Mouse (Mus musculus) gastrocnemius, adult 18-20 months (tissue): ENCODE measurements around the gene Ppt2. TPM values are rescaled to one million over a fixed set of nuclear protein-coding genes. Genes with fewer than 3 reads are reported as not detected.
A peak's percentile ranks its signal among the peaks of the same experiment; 100 is the strongest.

Experiments
- DNase-seq: peaks from one replicate; pipeline ENCODE4 v3.0.0; 2021; ENCODE audit warnings: low spot score
- total RNA-seq, 2 experiments: library from RNA; stranded (reverse); gene quantifications; 2 replicates each; pipeline ENCODE4 v1.2.3; 2021

Ppt2 gene
- total RNA-seq, 2 experiments from 2014 or later = 36.0 to 38.3 TPM

- DNase-seq = no peak
Measured at GRCm38 (mm10) chr17:34587814-34588213, 40.5 kb downstream of the Ppt2 start.

DNA sequence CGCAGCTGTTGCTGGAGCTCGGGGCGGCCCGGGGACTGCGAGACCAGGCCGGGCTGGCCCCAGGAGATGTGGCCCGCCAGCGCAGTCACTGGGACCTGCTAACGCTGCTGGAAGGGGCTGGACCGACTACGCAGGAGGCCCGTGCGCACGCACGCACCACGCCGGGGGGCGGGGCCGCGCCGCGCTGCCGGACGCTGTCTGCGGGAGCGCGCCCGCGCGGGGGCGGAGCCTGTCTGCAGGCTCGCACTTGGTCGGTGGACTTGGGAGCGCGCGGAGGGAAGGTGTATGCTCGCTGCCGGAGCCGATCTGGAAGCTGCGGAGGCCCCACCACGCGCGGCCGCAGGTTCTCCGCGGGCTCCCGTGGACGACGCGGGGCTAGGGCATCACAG is 40.9 kb downstream of the Ppt2 start:
- peak; percentile 95 for DNase-seq

- DNase-seq = peak; percentile 59
Measured at GRCm38 (mm10) chr17:34586796-34587422, 41.4 kb downstream of the Ppt2 start.

DNA sequence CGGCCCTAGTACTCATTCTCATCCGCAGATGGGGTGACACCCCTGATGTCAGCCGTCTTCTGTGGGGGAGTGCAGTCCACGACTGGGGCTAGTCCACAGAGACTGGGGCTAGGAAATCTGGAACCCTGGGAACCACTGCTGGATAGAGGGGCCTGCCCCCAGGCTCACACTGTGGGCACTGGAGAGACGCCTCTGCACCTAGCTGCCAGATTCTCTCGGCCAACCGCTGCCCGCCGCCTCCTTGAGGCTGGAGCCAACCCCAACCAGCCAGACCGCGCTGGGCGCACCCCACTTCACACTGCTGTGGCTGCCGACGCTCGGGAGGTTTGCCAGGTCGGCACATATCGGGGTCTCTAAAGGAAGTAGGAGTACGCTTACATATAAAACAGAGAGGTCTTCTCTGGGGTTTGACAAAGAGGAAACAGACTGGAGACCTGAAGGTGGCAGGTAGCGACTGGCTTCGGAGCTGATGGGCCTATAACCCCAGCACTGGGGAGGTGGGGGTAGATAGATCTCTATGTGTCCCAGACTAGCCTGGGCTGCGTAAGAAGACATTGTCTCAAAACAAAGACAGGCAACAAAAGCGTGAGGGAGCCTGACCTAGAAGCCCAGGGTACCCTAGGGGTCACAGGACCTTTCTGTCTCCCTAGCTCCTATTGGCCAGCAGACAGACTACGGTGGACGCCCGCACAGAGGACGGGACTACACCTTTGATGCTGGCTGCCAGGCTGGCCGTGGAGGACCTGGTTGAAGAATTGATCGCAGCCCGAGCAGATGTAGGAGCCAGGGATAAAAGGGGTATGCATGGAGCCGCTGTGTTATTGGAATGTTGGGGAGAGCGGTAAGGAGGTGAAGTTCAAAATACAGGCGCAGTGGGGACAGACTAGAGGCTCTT is 42.2 kb downstream of the Ppt2 start:
- DNase-seq = no peak

- DNase-seq = no peak
Measured at GRCm38 (mm10) chr17:34585121-34585520, 43.2 kb downstream of the Ppt2 start.

DNA sequence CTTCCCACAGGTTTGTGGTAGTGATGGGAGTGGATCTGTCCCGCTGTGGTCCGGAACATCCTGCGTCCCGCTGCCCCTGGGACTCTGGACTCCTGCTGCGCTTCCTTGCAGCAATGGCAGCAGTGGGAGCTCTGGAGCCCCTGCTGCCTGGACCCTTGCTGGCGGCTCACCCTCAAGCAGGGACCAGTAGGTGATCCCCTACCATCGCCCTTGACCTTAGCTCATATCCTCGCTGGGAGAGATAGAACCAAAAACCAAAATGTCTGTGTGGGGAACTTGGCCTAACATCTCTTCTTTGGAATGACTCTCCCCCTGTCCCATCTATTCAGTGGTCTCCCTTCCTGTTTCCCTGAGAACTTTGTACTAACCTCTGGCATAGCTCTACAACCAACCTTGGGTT is 44.5 kb downstream of the Ppt2 start:
- DNase-seq = no peak

GRCm38 (mm10) chr17:34583397-34583796 is 44.9 kb downstream of the Ppt2 start:
- peak; percentile 42 for DNase-seq

DNA sequence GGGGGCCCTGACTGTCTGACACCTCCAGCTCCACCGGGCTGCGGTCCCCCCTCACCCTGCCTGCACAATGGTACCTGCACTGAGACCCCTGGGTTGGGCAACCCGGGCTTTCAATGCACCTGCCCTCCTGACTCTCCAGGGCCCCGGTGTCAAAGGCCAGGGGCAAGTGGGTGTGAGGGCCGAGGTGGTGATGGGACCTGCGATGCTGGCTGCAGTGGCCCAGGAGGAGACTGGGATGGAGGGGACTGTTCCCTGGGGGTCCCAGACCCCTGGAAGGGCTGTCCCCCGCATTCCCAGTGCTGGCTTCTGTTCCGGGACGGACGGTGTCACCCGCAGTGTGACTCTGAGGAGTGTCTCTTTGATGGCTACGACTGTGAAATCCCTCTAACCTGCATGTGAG is 45.8 kb downstream of the Ppt2 start:
- no peak for DNase-seq

- DNase-seq = no peak
Measured at GRCm38 (mm10) chr17:34578070-34578469, 50.2 kb downstream of the Ppt2 start.

DNA sequence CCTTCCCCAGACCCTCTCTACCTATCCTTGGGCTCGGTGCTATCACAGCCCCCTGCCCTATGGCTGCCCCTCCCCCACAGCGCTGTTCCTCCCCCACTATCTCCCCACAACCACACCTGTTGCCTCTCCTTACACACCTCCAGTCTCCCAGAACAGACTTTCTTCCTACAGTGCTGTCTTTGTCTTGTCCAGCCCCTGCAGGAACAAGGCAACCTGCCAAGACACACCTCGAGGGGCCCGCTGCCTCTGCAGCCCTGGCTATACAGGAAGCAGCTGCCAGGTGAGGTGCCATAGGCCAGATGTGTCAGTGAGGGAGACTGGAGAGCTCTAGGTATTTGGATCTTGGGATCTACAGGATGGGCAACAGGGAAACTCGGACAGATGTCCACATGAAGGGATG is 51.7 kb downstream of the Ppt2 start:
- DNase-seq = no peak

GRCm38 (mm10) chr17:34572361-34572760 is 55.9 kb downstream of the Ppt2 start:
- DNase-seq = no peak

DNA sequence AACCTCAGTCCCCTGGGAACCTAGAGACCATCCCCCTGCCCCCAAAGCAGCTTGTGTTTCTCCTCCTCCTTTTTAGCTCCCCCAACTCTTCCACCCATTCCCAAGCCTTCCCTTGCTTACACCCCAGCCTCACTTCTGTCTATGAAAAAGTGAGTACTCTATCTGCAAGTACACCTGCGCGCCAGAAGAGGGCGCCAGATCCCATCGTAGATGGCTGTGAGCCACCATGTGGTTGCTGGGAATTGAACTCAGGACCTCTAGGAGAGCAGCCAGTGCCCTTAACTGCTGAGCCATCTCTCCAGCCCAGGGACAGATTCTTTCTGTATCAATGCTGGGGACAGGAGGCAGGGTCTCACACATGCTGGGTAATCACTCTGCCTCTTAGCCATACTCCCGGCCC is 56.4 kb downstream of the Ppt2 start:
- DNase-seq = no peak

DNA sequence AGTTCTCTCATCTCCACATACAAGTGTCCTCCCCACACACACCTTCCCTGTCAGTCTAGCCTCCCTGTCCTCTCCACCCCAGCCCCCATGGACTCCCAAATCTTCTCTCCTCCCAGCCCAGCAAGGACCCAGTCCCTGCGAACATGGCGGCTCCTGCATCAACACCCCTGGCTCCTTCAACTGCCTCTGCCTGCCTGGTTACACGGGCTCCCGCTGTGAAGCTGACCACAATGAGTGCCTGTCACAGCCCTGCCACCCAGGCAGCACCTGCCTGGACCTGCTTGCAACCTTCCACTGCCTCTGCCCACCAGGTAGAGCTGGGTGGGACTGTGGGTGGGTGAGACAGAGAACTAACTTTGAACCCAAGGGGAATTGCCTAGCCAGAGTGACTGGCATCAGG is 58.4 kb downstream of the Ppt2 start:
- DNase-seq = no peak

GRCm38 (mm10) chr17:34568421-34568820 is 59.9 kb downstream of the Ppt2 start:
- DNase-seq = no peak

DNA sequence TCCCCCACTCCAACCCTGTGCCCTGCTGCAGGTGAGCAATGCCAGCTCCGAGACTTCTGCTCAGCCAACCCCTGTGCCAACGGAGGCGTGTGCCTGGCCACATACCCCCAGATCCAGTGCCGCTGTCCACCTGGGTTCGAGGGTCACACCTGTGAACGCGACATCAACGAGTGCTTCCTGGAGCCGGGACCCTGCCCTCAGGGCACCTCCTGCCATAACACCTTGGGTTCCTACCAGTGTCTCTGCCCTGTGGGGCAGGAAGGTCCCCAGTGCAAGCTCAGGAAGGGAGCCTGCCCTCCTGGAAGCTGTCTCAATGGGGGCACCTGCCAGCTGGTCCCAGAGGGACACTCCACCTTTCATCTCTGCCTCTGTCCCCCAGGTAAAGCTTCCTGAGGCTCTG is 61.0 kb downstream of the Ppt2 start:
- no peak for DNase-seq

Other genes with a start within 250 kb of the Ppt2 start
- gene BC051142, start 229.7 kb downstream of the Ppt2 start, total RNA-seq = not detected
- gene Btnl4, start 151.2 kb downstream of the Ppt2 start, total RNA-seq = not detected
- not detected for gene Btnl6, start 111.2 kb downstream of the Ppt2 start, total RNA-seq
- 1 to 10 TPM; 8.0 to 8.9 TPM for gene Notch4, start 64.2 kb downstream of the Ppt2 start, total RNA-seq
- gene Gpsm3, start 38.7 kb downstream of the Ppt2 start, total RNA-seq = 1 to 10 TPM; 1.2 to 1.5 TPM
- 10 to 100 TPM; 12.0 to 12.2 TPM for gene Pbx2, start 37.2 kb downstream of the Ppt2 start, total RNA-seq
- gene Ager, start 30.6 kb downstream of the Ppt2 start, total RNA-seq = not detected
- gene Rnf5, start 24.8 kb downstream of the Ppt2 start, total RNA-seq = 10 to 100 TPM; 22.0 to 22.1 TPM
- gene Agpat1, start 24.2 kb downstream of the Ppt2 start, total RNA-seq = 10 to 100 TPM; 81.6 to 87.7 TPM
- gene Egfl8, start 12.5 kb downstream of the Ppt2 start, total RNA-seq = 1 to 10 TPM; 1.6 to 3.3 TPM
- gene Prrt1, start 1.0 kb upstream of the Ppt2 start, total RNA-seq = under 1 TPM; 0.30 to 0.38 TPM
- 1 to 10 TPM; 5.7 to 6.0 TPM for gene Fkbpl, start 16.3 kb upstream of the Ppt2 start, total RNA-seq
- gene Atf6b, start 18.6 kb upstream of the Ppt2 start, total RNA-seq = 1 to 10 TPM; 5.9 to 7.9 TPM
- gene Tnxb, start 42.0 kb upstream of the Ppt2 start, total RNA-seq = 10 to 100 TPM; 28.3 to 32.8 TPM
- 10 to 100 TPM in 1 of 2 experiments, 1 to 10 TPM in 1; 4.3 to 11.7 TPM for gene C4b, start 115.4 kb upstream of the Ppt2 start, total RNA-seq
- gene Cyp21a1, start 176.1 kb upstream of the Ppt2 start, total RNA-seq = under 1 TPM in 1 of 2 experiments, not detected in 1; 0.21 TPM
- 1 to 10 TPM; 6.6 to 7.6 TPM for gene Stk19, start 208.4 kb upstream of the Ppt2 start, total RNA-seq
- gene Dxo, start 208.5 kb upstream of the Ppt2 start, total RNA-seq = 1 to 10 TPM; 8.3 to 8.8 TPM
- 10 to 100 TPM; 20.8 to 21.3 TPM for gene Skiv2l, start 221.7 kb upstream of the Ppt2 start, total RNA-seq
- gene Nelfe, start 221.9 kb upstream of the Ppt2 start, total RNA-seq = 10 to 100 TPM in 1 of 2 experiments, 1 to 10 TPM in 1; 9.0 to 12.0 TPM
- 1 to 10 TPM; 2.9 to 6.9 TPM for gene Cfb, start 234.0 kb upstream of the Ppt2 start, total RNA-seq